Mouse (Mus musculus) C2C12 (cell line): ENCODE results near the gene Ccdc141. TPM values are rescaled to one million over a fixed set of nuclear protein-coding genes. Genes with fewer than 3 reads are reported as not detected.

Source experiments
- H3K27me3 ChIP-seq: one replicate; pipeline ENCODE4 v1.6.1; 2011; ENCODE audit not compliant: control insufficient read depth, insufficient read depth, insufficient read length
- H3K36me3 ChIP-seq: one replicate; pipeline ENCODE4 v1.6.1; 2011; ENCODE audit not compliant: control insufficient read depth, insufficient read depth
- H3K4me3 ChIP-seq: one replicate; pipeline ENCODE4 v1.5.1; 2011; ENCODE audit warnings: mild to moderate bottlenecking, control low read depth; ENCODE audit not compliant: poor library complexity, insufficient read depth, severe bottlenecking
- H3K79me2 ChIP-seq: one replicate; pipeline ENCODE4 v1.6.1; 2011; ENCODE audit not compliant: control insufficient read depth, insufficient read depth
- H3K79me3 ChIP-seq: one replicate; pipeline ENCODE4 v1.6.1; 2011; ENCODE audit warnings: low read depth, control low read depth
- H3ac ChIP-seq: one replicate; pipeline ENCODE3; 2011; ENCODE audit warnings: low read depth; ENCODE audit not compliant: control insufficient read depth, insufficient read length
- CEBPB ChIP-seq: IDR thresholded peaks from one replicate; pipeline ENCODE4 v1.6.1; 2011; ENCODE audit warnings: low read depth, mild to moderate bottlenecking, control low read depth, moderate library complexity
- CTCF ChIP-seq: IDR thresholded peaks from one replicate; pipeline ENCODE4 v1.5.1; 2011; ENCODE audit not compliant: control insufficient read depth, insufficient read depth, insufficient read length
- FOSL1 ChIP-seq: IDR thresholded peaks from one replicate; pipeline ENCODE4 v1.8.0; 2011; ENCODE audit warnings: mild to moderate bottlenecking, low read length; ENCODE audit not compliant: poor library complexity, insufficient read depth, severe bottlenecking
- MAX ChIP-seq: IDR thresholded peaks from one replicate; pipeline ENCODE4 v1.6.1; 2011; ENCODE audit warnings: mild to moderate bottlenecking, control low read depth
- MYOD1 ChIP-seq: IDR thresholded peaks from one replicate; pipeline ENCODE4 v1.6.1; 2011; ENCODE audit warnings: low read depth; ENCODE audit not compliant: control insufficient read depth, insufficient read length
- MYOG ChIP-seq: IDR thresholded peaks from one replicate; pipeline ENCODE4 v1.6.1; 2011; ENCODE audit not compliant: control insufficient read depth, insufficient read length; ENCODE audit errors: extremely low read depth
- USF1 ChIP-seq: IDR thresholded peaks from one replicate; pipeline ENCODE4 v1.6.1; 2011; ENCODE audit warnings: low read depth, mild to moderate bottlenecking, control low read depth, moderate library complexity
- polyA plus RNA-seq: library from polyadenylated mRNA; unstranded; fragments of >200 nt; fragmentation: generic; extraction: Trizol; gene quantifications from one replicate; pipeline ENCODE4 v1.2.1, GENCODE M21; 2012; ENCODE audit warnings: missing spikeins

Gene Ccdc141
- polyA plus RNA-seq, 1 experiment: 0.77 TPM

DNA sequence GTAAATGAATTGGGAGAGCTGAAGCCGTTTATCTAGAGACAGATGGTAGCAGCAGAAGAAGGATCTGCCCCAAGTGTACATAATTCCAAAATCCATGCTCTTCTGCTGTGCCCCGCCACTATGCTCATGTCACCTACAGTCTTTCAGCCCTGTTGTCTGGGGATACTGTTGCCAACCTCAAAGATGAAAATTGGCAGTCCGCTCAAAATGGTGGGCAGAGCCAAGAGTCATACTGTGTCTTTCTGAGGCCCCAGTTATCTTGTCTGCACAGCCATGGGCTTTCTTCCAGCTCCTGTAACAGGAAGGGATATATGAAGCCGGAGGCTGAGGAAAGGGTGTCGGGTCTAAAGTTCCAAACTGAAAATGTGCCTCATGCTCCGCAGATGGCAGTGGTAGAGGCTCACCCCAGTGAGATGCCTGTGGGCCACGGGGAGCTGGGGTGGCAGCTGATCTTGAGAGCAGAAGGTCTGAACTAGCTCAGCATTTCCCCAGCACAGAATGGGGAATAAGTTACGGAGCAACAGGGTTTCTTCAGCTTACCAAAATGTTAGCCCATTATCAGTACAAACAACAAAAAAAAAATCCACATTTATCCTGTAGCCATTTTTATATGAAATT, 60.8 kb downstream of the Ccdc141 start:
- no peak overlapping the region for H3ac ChIP-seq
- no peaks in the 10 kb centered on the region for H3K27me3 ChIP-seq
- H3K36me3 ChIP-seq: no peaks in the 10 kb centered on the region
- H3K79me3 ChIP-seq: no peaks in the 10 kb centered on the region
- TF ChIP-seq FOSL1 (no peak), MYOG (no peak), MAX (no peak), CTCF (no peak), MYOD1 (no peak), CEBPB (no peak), USF1 (no peak)
- no peaks in the 10 kb centered on the region for H3K79me2 ChIP-seq
- H3K4me3 ChIP-seq: no peak overlapping the region

- Histone ChIP-seq H3K79me3 (no peaks in the 10 kb centered on the region), H3K27me3 (no peaks in the 10 kb centered on the region), H3ac (no peak overlapping the region), H3K79me2 (no peaks in the 10 kb centered on the region), H3K36me3 (no peaks in the 10 kb centered on the region), H3K4me3 (no peak overlapping the region)
- no peak for TF ChIP-seq FOSL1
- TF ChIP-seq MAX: no peak
- no peak for TF ChIP-seq USF1
- no peak for TF ChIP-seq MYOD1
These were observed 61.9 kb downstream of the Ccdc141 start for GRCm38 (mm10) chr2:77108562-77108961.

GRCm38 (mm10) chr2:77106150-77106549, 64.3 kb downstream of the Ccdc141 start:
- Histone ChIP-seq H3K36me3 (no peaks in the 10 kb centered on the region), H3K79me2 (no peaks in the 10 kb centered on the region), H3ac (no peak overlapping the region), H3K4me3 (no peak overlapping the region), H3K79me3 (no peaks in the 10 kb centered on the region), H3K27me3 (no peaks in the 10 kb centered on the region)
- TF ChIP-seq MAX (no peak), MYOD1 (no peak), CTCF (no peak), CEBPB (no peak), FOSL1 (no peak), USF1 (no peak), MYOG (no peak)

DNA sequence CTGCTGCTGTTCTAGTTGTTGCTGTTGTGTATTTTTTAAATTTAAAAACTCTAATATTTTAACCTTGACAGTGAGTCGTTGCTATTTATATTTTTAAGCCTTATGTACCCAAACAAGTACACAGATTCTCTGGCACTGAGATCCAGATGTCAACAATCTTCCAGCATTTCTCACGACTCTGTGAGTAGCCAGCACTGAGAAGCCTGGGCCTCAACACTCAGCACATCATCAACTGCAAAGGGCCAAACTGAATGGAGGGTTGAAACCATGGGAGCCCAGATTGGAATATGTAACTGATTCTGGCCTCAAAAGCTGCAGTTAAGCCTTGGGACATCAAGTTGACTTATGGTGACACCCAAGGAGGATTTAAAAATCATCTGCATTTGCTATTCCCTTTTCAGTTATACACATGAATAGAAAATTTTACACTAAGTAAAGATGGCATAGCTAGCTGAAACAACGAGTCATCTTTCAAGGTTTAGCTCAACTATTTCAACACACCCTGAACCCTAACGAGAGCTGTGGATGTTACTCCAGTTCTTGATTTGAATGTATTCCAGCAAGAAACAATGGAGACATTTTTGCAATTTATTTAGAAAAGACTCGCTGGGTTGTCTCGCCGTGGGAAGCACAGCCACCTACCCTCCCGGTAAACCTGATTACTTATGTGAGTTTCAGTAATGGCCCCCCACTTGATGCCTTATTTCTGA, 65.3 kb downstream of the Ccdc141 start:
- H3K4me3 ChIP-seq: no peak overlapping the region
- H3K79me2 ChIP-seq: no peaks in the 10 kb centered on the region
- H3K27me3 ChIP-seq: no peaks in the 10 kb centered on the region
- H3ac ChIP-seq: no peak overlapping the region
- no peaks in the 10 kb centered on the region for H3K36me3 ChIP-seq
- TF ChIP-seq USF1 (no peak), CEBPB (no peak), MYOG (no peak), MAX (no peak), CTCF (no peak), FOSL1 (no peak), MYOD1 (no peak)
- no peaks in the 10 kb centered on the region for H3K79me3 ChIP-seq

DNA sequence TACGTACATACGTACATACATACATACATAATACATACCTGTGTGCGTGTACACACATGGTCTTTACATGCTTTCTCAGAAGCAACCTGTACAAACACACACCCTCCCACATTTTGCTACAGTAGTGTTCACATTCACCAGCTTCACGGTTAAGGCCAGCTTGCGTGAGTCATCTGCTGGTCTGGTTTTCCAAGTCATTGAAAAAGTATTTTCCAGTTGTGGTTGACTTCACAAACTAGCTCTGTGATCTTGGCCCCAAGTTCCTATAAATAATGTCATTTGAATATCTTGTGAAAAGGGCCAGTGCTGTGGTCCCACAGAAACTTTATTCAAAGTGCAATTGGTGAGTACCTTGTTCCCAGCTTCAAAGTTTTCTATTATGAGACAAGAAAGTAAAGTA, 67.9 kb downstream of the Ccdc141 start:
- Histone ChIP-seq H3K4me3 (no peak overlapping the region), H3K27me3 (no peaks in the 10 kb centered on the region), H3K79me2 (no peaks in the 10 kb centered on the region), H3ac (no peak overlapping the region), H3K79me3 (no peaks in the 10 kb centered on the region), H3K36me3 (no peaks in the 10 kb centered on the region)
- TF ChIP-seq FOSL1: peak; percentile 91
- TF ChIP-seq MYOD1: no peak
- peak; percentile 40 for TF ChIP-seq MAX

DNA sequence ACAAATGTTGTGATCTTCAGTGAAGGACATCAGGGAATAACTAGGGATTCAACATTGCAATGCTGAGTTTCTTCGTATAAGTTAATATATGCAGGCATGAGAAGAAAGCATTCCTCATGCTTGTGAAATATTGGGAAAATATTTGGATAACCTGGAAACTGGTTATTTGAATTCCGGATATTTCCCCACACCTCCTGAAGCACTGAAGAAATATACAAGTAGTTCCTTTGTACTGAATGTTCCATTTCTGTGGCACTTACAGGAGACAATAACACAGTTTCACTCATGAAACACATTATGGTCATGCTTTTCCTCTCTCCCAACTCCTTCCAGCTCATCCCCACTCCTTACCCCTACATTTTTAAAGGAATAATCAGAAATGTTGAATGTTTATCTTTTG, 70.6 kb downstream of the Ccdc141 start:
- no peaks in the 10 kb centered on the region for H3K36me3 ChIP-seq
- H3K79me2 ChIP-seq: no peaks in the 10 kb centered on the region
- H3ac ChIP-seq: no peak overlapping the region
- no peaks in the 10 kb centered on the region for H3K79me3 ChIP-seq
- no peaks in the 10 kb centered on the region for H3K27me3 ChIP-seq
- H3K4me3 ChIP-seq: no peak overlapping the region
- no peak for TF ChIP-seq FOSL1
- TF ChIP-seq MYOG: no peak
- TF ChIP-seq CEBPB: no peak
- TF ChIP-seq CTCF: no peak
- TF ChIP-seq MYOD1: no peak
- no peak for TF ChIP-seq USF1
- no peak for TF ChIP-seq MAX
